Mouse (Mus musculus) brain, adult 2 months (tissue): ENCODE results near the gene Ncl.
A peak's percentile ranks its signal among the peaks of the same experiment; 100 is the strongest.
"Not testable (repeated sequence)": the region's sequence is repeated elsewhere in the genome, so short reads cannot be mapped to it uniquely, and the experiment has no call there.

ENCODE experiments used
- DNase-seq: peaks from one replicate; pipeline ENCODE4 v3.0.0; 2011; ENCODE audit warnings: low read depth, low spot score

Gene Ncl

GRCm38 (mm10) chr1:86360441-86360840, 1.2 kb upstream of the Ncl start:
- no peak for DNase-seq

- no peak for DNase-seq
These were observed 589 bp upstream of the Ncl start for GRCm38 (mm10) chr1:86359798-86360179.

GRCm38 (mm10) chr1:86358229-86358905, 833 bp downstream of the Ncl start:
- DNase-seq: no peak

GRCm38 (mm10) chr1:86354186-86354585, 5.0 kb downstream of the Ncl start:
- DNase-seq: no peak

GRCm38 (mm10) chr1:86350576-86350975, 8.6 kb downstream of the Ncl start:
- DNase-seq: no peak

- DNase-seq: no peak
These were observed 9.5 kb downstream of the Ncl start for GRCm38 (mm10) chr1:86349696-86350095.

GRCm38 (mm10) chr1:86349201-86349600, 10.0 kb downstream of the Ncl start:
- DNase-seq: no peak

- DNase-seq: no peak
These were observed 10.4 kb downstream of the Ncl start for GRCm38 (mm10) chr1:86348801-86349200.

GRCm38 (mm10) chr1:86348083-86348482, 11.1 kb downstream of the Ncl start:
- DNase-seq: no peak

GRCm38 (mm10) chr1:86347716-86348045, 11.5 kb downstream of the Ncl start:
- DNase-seq: no peak

GRCm38 (mm10) chr1:86346851-86347715, 12.1 kb downstream of the Ncl start:
- DNase-seq: no peak

- no peak for DNase-seq
These were observed 13.2 kb downstream of the Ncl start for GRCm38 (mm10) chr1:86345956-86346355.

GRCm38 (mm10) chr1:86345069-86345468, 14.1 kb downstream of the Ncl start:
- DNase-seq: no peak

- DNase-seq: no peak
These were observed 15.0 kb downstream of the Ncl start for GRCm38 (mm10) chr1:86343969-86344861.

- DNase-seq: no peak
These were observed 16.0 kb downstream of the Ncl start for GRCm38 (mm10) chr1:86343087-86343645.

- DNase-seq: no peak
These were observed 16.8 kb downstream of the Ncl start for GRCm38 (mm10) chr1:86342371-86342770.

GRCm38 (mm10) chr1:86341096-86341495, 18.1 kb downstream of the Ncl start:
- not testable (repeated sequence) for DNase-seq

GRCm38 (mm10) chr1:86339156-86339812, 19.9 kb downstream of the Ncl start:
- DNase-seq: peak; percentile 94

- no peak for DNase-seq
These were observed 22.9 kb downstream of the Ncl start for GRCm38 (mm10) chr1:86336330-86336729.

GRCm38 (mm10) chr1:86320822-86321413, 38.3 kb downstream of the Ncl start:
- DNase-seq: no peak

GRCm38 (mm10) chr1:86313772-86314125, 45.5 kb downstream of the Ncl start:
- DNase-seq: no peak
